Mouse (Mus musculus) left cerebral cortex, adult 8-10 months (tissue): Measurements from ENCODE around the gene Gm17677. TPM values are rescaled to one million over a fixed set of nuclear protein-coding genes. Genes with fewer than 3 reads are reported as not detected.

Source experiments
- DNase-seq, 2 experiments: peaks; one replicate each; pipeline ENCODE4 v3.0.0; 2022; ENCODE audit warnings: low spot score in 2 of 2
- total RNA-seq, 4 experiments: library from RNA; stranded (reverse); gene quantifications; 2 replicates each; pipeline ENCODE4 v1.2.4; 2022

Gene Gm17677
- total RNA-seq = not detected

DNA sequence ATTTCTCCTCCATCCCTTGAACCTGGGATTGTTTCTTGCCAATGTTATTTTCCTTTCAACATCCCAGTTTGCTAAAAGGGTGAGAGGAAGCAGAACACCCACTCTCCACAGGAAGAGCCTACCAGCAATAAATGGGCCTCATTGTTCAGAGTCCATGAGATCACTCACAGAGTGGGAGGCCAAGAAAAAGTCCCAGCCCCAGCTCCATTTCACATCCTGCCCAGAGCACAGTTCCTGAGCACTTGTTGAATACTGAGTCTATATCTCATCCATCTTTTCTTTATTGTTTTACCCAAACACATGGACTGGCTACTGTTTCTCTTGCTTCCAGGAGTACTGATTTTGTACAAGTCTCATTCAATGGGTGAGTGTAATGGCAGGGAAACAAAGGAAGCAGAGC lies at the start of gene Gm17677:
TSS of gene Gm17677 (plus strand) at position 301 of the 400 bp plus-strand sequence.
- no peak for DNase-seq

- no peak for DNase-seq
Measured at GRCm38 (mm10) chr9:35691924-35692323, 48.9 kb upstream of the Gm17677 start.

- DNase-seq = no peak
Measured at GRCm38 (mm10) chr9:35707265-35707664, 33.6 kb upstream of the Gm17677 start.

DNA sequence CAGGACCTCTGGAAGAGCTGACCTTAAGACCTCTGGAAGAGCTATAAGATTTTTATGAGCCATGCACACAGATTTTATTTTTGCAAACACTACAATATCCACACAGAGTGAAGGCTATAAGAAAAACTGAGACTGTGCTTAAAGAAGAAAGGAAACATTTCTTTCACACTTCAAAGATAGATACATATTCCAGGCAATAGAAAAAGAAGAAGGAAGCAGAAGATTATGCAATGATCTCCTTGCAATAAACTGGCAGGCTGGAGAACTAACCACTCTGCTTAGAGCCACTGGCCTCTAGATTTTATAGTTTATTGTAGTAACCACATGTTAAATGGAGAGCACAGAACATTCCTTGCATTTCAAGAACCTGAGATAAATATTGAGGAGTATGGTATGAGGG lies 16.0 kb downstream of the Gm17677 start:
- DNase-seq = no peak

- DNase-seq = no peak
Measured at GRCm38 (mm10) chr9:35778009-35778408, 37.2 kb downstream of the Gm17677 start, which contains the start of gene Gm17727. TSS of gene Gm17727 (minus strand) at chr9:35778109.

GRCm38 (mm10) chr9:35790001-35790400 lies 49.2 kb downstream of the Gm17677 start, which contains the start of the genes Gm27235 and D730048I06Rik:
TSS of gene Gm27235 (minus strand) at chr9:35790101.
TSS of gene D730048I06Rik (minus strand) at chr9:35790112.
- no peak for DNase-seq

Other genes with a start within 250 kb of the Gm17677 start
- gene Gm1113, start 222.8 kb upstream of the Gm17677 start, total RNA-seq = not detected
- gene Ddx25, start 182.5 kb upstream of the Gm17677 start, total RNA-seq = 10 to 100 TPM; 17.6 to 19.4 (median 18.3) TPM
- 10 to 100 TPM; 11.9 to 13.9 (median 12.5) TPM for gene Pus3, start 182.5 kb upstream of the Gm17677 start, total RNA-seq
- gene Pate2, start 170.8 kb upstream of the Gm17677 start, total RNA-seq = 1 to 10 TPM in 1 of 4 experiments, under 1 TPM in 3; 0.77 to 1.9 (median 0.79) TPM
- 10 to 100 TPM in 1 of 4 experiments, 1 to 10 TPM in 3; 8.7 to 11.8 (median 9.6) TPM for gene Hyls1, start 170.7 kb upstream of the Gm17677 start, total RNA-seq
- not detected for gene Pate4, start 129.1 kb upstream of the Gm17677 start, total RNA-seq
- not detected for gene Pate3, start 92.8 kb upstream of the Gm17677 start, total RNA-seq
- not detected for gene Pate1, start 53.7 kb upstream of the Gm17677 start, total RNA-seq
- gene Gm17727, start 37.1 kb downstream of the Gm17677 start, total RNA-seq = not detected
- gene Gm27235, start 49.1 kb downstream of the Gm17677 start, total RNA-seq = not detected
- gene D730048I06Rik, start 49.1 kb downstream of the Gm17677 start, total RNA-seq = not detected
- not detected for gene 9230110F15Rik, start 103.1 kb downstream of the Gm17677 start, total RNA-seq
- under 1 TPM in 2 of 4 experiments, not detected in 2; 0.17 to 0.19 TPM for gene 9230113P08Rik, start 167.4 kb downstream of the Gm17677 start, total RNA-seq